Mouse (Mus musculus) liver, embryonic 14.5 days (tissue): ENCODE measurements around the gene Cmtm8. TPM values are rescaled to one million over a fixed set of nuclear protein-coding genes. Genes with fewer than 3 reads are reported as not detected.

ENCODE experiments used
- ATAC-seq: fragments of 200-750 bp; cut with Nextera tagmentation; 2 replicates; pipeline ENCODE4 v1.8.0; 2017; ENCODE audit warnings: moderate number of reproducible peaks, mild to moderate bottlenecking, moderate library complexity; ENCODE audit not compliant: insufficient read depth
- DNase-seq, 3 experiments: peaks; one replicate each; pipeline ENCODE4 v3.0.0-alpha.2; 2012 to 2013; ENCODE audit warnings: low read depth in 3 of 3, low spot score in 3 of 3
- H3K27ac ChIP-seq: fragments of 300-500 bp; sonication (generic); 2 replicates; pipeline ENCODE4 v1.5.1; 2014; ENCODE audit warnings: moderate library complexity, mild to moderate bottlenecking, control low read depth, inconsistent platforms
- H3K27me3 ChIP-seq: fragments of 300-500 bp; sonication (generic); 2 replicates; pipeline ENCODE4 v1.6.1; 2014; ENCODE audit warnings: mild to moderate bottlenecking, low read length, moderate library complexity; ENCODE audit not compliant: control insufficient read depth, insufficient read depth
- H3K36me3 ChIP-seq: fragments of 300-500 bp; sonication (generic); replicated peaks from 2 replicates; pipeline ENCODE4 v1.6.1; 2014; ENCODE audit warnings: low read depth; ENCODE audit not compliant: control insufficient read depth, insufficient read depth
- H3K4me1 ChIP-seq, 2 experiments: fragments of 200-500 bp in 1 of 2; fragments of 300-500 bp in 1 of 2; sonication (generic) in 1 of 2; replicated peaks; 2 replicates each; pipeline ENCODE4 v1.6.1; 2012 to 2014; ENCODE audit warnings: antibody characterized with exemption in 1 of 2, inconsistent platforms in 1 of 2, low read length in 1 of 2; ENCODE audit not compliant: control insufficient read depth in 2 of 2, insufficient read depth in 2 of 2
- H3K4me2 ChIP-seq: fragments of 300-500 bp; sonication (generic); 2 replicates; pipeline ENCODE4 v1.6.1; 2014; ENCODE audit warnings: low read depth, mild to moderate bottlenecking, control low read depth, moderate library complexity
- H3K4me3 ChIP-seq, 2 experiments: fragments of 200-500 bp in 1 of 2; fragments of 300-500 bp in 1 of 2; sonication (generic) in 1 of 2; 2 replicates each; pipeline ENCODE4 v1.5.1; 2012 to 2014; ENCODE audit warnings: low read depth in 2 of 2, low read length in 2 of 2, mild to moderate bottlenecking in 2 of 2, control low read depth in 1 of 2, inconsistent platforms in 1 of 2, moderate library complexity in 1 of 2; ENCODE audit not compliant: insufficient read depth in 1 of 2
- H3K9ac ChIP-seq: fragments of 300-500 bp; sonication (generic); replicated peaks from 2 replicates; pipeline ENCODE4 v1.6.1; 2014; ENCODE audit warnings: mild to moderate bottlenecking, control low read depth, moderate library complexity
- H3K9me3 ChIP-seq: fragments of 300-500 bp; sonication (generic); 2 replicates; pipeline ENCODE4 v1.6.1; 2016; ENCODE audit warnings: low read length, mixed read lengths; ENCODE audit not compliant: control insufficient read depth
- CTCF ChIP-seq: IDR thresholded peaks from 2 replicates; pipeline ENCODE4 v1.5.1; 2016; ENCODE audit warnings: antibody characterized with exemption, low read depth, control low read depth
- EP300 ChIP-seq: IDR thresholded peaks from 2 replicates; pipeline ENCODE4 v1.6.1; 2016; ENCODE audit warnings: antibody characterized with exemption, low read depth
- WGBS: fragments of 180-500 bp; shearing (Covaris S2); extraction: QIAGEN DNeasy Blood & Tissue Kit; methylation state at CpG from one replicate; pipeline ENCODE4 v1.1.7; 2014; ENCODE audit not compliant: insufficient replicate concordance; 5-methylcytosine and 5-hydroxymethylcytosine counted together
- polyA plus RNA-seq, 2 experiments: library from polyadenylated mRNA; depleted of rRNA in 1 of 2; stranded (reverse) in 1 of 2; unstranded in 1 of 2; fragments of >200 nt; fragmentation: Nextera tagmentation in 1 of 2; extraction: Ambion mirVana in 1 of 2; gene quantifications; 2 replicates each; pipeline versions ENCODE4 v1.2.1 to v1.2.3; 2012 to 2014

Gene Cmtm8
- polyA plus RNA-seq, 2 experiments = 16.2 to 24.2 TPM

GRCm38 (mm10) chr9:114816121-114816520 is 27.8 kb downstream of the Cmtm8 start:
- DNase-seq (no peak), ATAC-seq (no peak)
- Histone ChIP-seq H3K4me2 (no peak overlapping the region), H3K9me3 (no peaks in the 10 kb centered on the region), H3K4me1 (peaks cover 0 to 11% of the 10 kb centered on the region in 2 experiments; a peak in 2 of 4 replicates), H3K36me3 (no peaks in the 10 kb centered on the region), H3K27me3 (no peaks in the 10 kb centered on the region), H3K4me3 (no peak overlapping the region), H3K27ac (no peak overlapping the region), H3K9ac (no peak overlapping the region)
- 82% methylated on average over 7 of the region's 7 CpGs for WGBS
- TF ChIP-seq CTCF = no peak
- TF ChIP-seq EP300 = no peak

GRCm38 (mm10) chr9:114815315-114815714 is 28.6 kb downstream of the Cmtm8 start:
- no peak overlapping the region for H3K9ac ChIP-seq
- TF ChIP-seq EP300 (no peak), CTCF (peak; percentile 85)
- no peaks in the 10 kb centered on the region for H3K9me3 ChIP-seq
- no peak overlapping the region for H3K4me3 ChIP-seq
- no peak overlapping the region for H3K27ac ChIP-seq
- 37% methylated on average over 4 of the region's 4 CpGs for WGBS
- H3K4me1 ChIP-seq = peaks cover 0 to 17% of the 10 kb centered on the region in 2 experiments; a peak in 2 of 4 replicates
- DNase-seq (peak in 2 of 3 experiments; percentile 13 to 26), ATAC-seq (peak; percentile 47)
- no peaks in the 10 kb centered on the region for H3K36me3 ChIP-seq
- no peak overlapping the region for H3K4me2 ChIP-seq
- no peaks in the 10 kb centered on the region for H3K27me3 ChIP-seq

GRCm38 (mm10) chr9:114812001-114812400 is 32.0 kb downstream of the Cmtm8 start:
- peaks cover 0 to 23% of the 10 kb centered on the region in 2 experiments; a peak in 2 of 4 replicates for H3K4me1 ChIP-seq
- ATAC-seq = no peak

DNA sequence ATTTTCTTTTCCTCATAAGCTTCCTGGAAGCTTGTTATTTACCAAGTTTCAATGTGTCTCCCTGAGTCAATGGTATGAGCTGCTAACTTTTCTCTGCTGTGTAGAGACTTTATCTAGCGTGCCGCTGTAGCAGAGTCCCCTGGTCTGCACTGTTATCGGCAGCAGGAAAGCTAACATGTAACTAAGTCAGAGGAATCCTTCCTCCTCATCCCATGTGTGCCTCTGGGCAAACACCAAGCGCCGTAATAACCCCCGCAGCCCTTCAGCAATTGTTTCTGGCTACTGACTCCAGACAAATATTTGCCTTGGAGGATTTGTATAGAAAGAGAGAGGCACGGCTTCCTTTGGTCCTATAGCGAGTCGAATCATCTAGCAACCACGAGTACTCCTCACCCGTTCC is 33.1 kb downstream of the Cmtm8 start:
- ATAC-seq = no peak; the same call in 1 of the 2 replicates
- Histone ChIP-seq H3K4me2 (peak overlapping the region; percentile 6; the same call in 1 of the 2 replicates), H3K4me3 (no peak overlapping the region), H3K27ac (no peak overlapping the region), H3K27me3 (no peaks in the 10 kb centered on the region), H3K4me1 (peaks cover 0 to 21% of the 10 kb centered on the region in 2 experiments; a peak in 2 of 4 replicates), H3K36me3 (no peaks in the 10 kb centered on the region), H3K9me3 (no peaks in the 10 kb centered on the region), H3K9ac (no peak overlapping the region)
- 26% methylated on average over 11 of the region's 11 CpGs for WGBS
- no peak for DNase-seq
- TF ChIP-seq EP300 = no peak
- no peak for TF ChIP-seq CTCF

More at GRCm38 (mm10) chr9:114812001-114812400, 32.0 kb downstream of the Cmtm8 start:
- no peaks in the 10 kb centered on the region for H3K9me3 ChIP-seq
- no peak for TF ChIP-seq EP300
- no peak for TF ChIP-seq CTCF
- no peaks in the 10 kb centered on the region for H3K36me3 ChIP-seq
- DNase-seq = no peak
- no peak overlapping the region for H3K27ac ChIP-seq
- no peak overlapping the region for H3K4me3 ChIP-seq
- H3K9ac ChIP-seq = no peak overlapping the region
- H3K27me3 ChIP-seq = no peaks in the 10 kb centered on the region
- no peak overlapping the region for H3K4me2 ChIP-seq
- 67% methylated on average over 4 of the region's 4 CpGs for WGBS

DNA sequence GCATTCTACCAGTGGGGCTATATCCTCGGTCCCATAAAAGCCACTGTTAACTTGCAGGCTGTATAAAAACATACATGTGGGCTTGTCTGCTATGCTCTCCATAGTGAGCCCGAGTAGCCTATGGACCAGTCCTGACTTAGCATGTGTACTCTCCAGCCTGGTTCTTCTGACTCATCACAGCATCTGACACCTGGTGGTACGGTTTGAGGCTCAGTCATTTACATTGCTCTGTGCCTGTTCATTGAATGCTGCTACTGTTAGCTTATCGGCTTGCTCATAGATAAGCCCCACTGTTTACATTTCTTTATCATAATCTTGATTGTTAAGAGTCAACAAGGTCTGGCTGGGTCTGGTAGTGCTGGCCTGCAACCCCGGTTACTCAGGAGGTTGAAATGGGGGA is 35.3 kb downstream of the Cmtm8 start:
- H3K4me2 ChIP-seq = no peak overlapping the region
- no peaks in the 10 kb centered on the region for H3K9me3 ChIP-seq
- no peak overlapping the region for H3K27ac ChIP-seq
- no peak overlapping the region for H3K4me3 ChIP-seq
- H3K4me1 ChIP-seq = peaks cover 0 to 19% of the 10 kb centered on the region in 2 experiments; a peak in 2 of 4 replicates
- 64% methylated on average over 5 of the region's 5 CpGs for WGBS
- ATAC-seq (peak; percentile 27; the same call in 1 of the 2 replicates), DNase-seq (no peak)
- TF ChIP-seq EP300 (no peak), CTCF (0 out of 2 replicates have a peak, but pooled peaks have one; percentile 16)
- no peak overlapping the region for H3K9ac ChIP-seq
- H3K27me3 ChIP-seq = no peaks in the 10 kb centered on the region
- no peaks in the 10 kb centered on the region for H3K36me3 ChIP-seq
